Mouse (Mus musculus) ES-E14 (cell line): ENCODE measurements around the gene Dsn1.

Experiments used
- CHD2 ChIP-seq: IDR thresholded peaks from 2 replicates; pipeline ENCODE4 v1.6.1; 2014; ENCODE audit warnings: mild to moderate bottlenecking, low read depth, low read length, inconsistent platforms
- MAFK ChIP-seq: IDR thresholded peaks from 2 replicates; pipeline ENCODE4 v1.6.1; 2014; ENCODE audit warnings: mild to moderate bottlenecking, low read depth, low read length, inconsistent platforms; ENCODE audit not compliant: insufficient read depth
- ZC3H11A ChIP-seq: IDR thresholded peaks from 2 replicates; pipeline ENCODE4 v1.6.1; 2012; ENCODE audit warnings: low read depth, mild to moderate bottlenecking, inconsistent platforms, low read length, borderline replicate concordance

GRCm38 (mm10) chr2:157052448-157052847, 45.5 kb upstream of the Dsn1 start:
- TF ChIP-seq CHD2 (no peak), ZC3H11A (no peak), MAFK (no peak)
